Comparison of ENCODE assay signal across 10 mouse cellular contexts in genomic region chr1:119389771-119390500, GRCm38 (mm10). TPM values are rescaled to one million over a fixed set of nuclear protein-coding genes. Genes with fewer than 3 reads are reported as not detected.
A peak's percentile ranks its signal among the peaks of the same experiment; 100 is the strongest.
DNase-seq lines count a peak whose midpoint lies in the region; ATAC-seq and TF ChIP-seq lines count a peak whose summit lies in the region.
"Had no signal": no experiment of that assay in that cellular context is flagged by ENCODE, and none has a peak within 500 bp of the region (broad histone marks: within the 10 kb centered on the region; RNA-seq: fewer than 3 reads in every experiment).

No protein-coding gene starts in this region.

- 0 out of 2 replicates have a peak overlapping the region, but pooled peaks have one; percentile 63 for H3K4me3 ChIP-seq in E14TG2a.4 (replicated peaks; ENCODE audit: low read length)
- H3K4me3 ChIP-seq in forebrain, embryonic 14.5 days (ENCODE audit: low read depth, low read length) = no peak overlapping the region
- H3K4me3 ChIP-seq in hindbrain, embryonic 13.5 days = no peak overlapping the region
- H3K4me3 ChIP-seq in kidney, embryonic 15.5 days (replicated peaks) = no peak overlapping the region
- H3K4me3 ChIP-seq: megakaryocyte, embryonic 14.5 days had no signal

- H3K27ac ChIP-seq in forebrain, embryonic 14.5 days (ENCODE audit: low read depth, low read length) = peak overlapping the region; percentile 79; the same call in 1 of the 2 replicates
- peak overlapping the region; percentile 72; the same call in 1 of the 2 replicates for H3K27ac ChIP-seq in hindbrain, embryonic 13.5 days
- no peak overlapping the region for H3K27ac ChIP-seq in kidney, embryonic 15.5 days

- H3K36me3 ChIP-seq in E14TG2a.4 (ENCODE audit: insufficient read depth, low read length) = no peaks in the 10 kb centered on the region
- H3K36me3 ChIP-seq in forebrain, embryonic 14.5 days (ENCODE audit: control insufficient read depth, insufficient read depth, low read length) = no peaks in the 10 kb centered on the region
- H3K36me3 ChIP-seq in hindbrain, embryonic 13.5 days = no peaks in the 10 kb centered on the region
- no peaks in the 10 kb centered on the region for H3K36me3 ChIP-seq in kidney, embryonic 15.5 days

- no peaks in the 10 kb centered on the region for H3K27me3 ChIP-seq in E14TG2a.4 (ENCODE audit: insufficient read depth, low read length)
- no peaks in the 10 kb centered on the region for H3K27me3 ChIP-seq in forebrain, embryonic 14.5 days (replicated peaks; ENCODE audit: control insufficient read depth, insufficient read depth, low read length)
- H3K27me3 ChIP-seq in hindbrain, embryonic 13.5 days = no peaks in the 10 kb centered on the region
- peaks cover 11% of the 10 kb centered on the region for H3K27me3 ChIP-seq in kidney, embryonic 15.5 days

- no peak overlapping the region for H3K9ac ChIP-seq in forebrain, embryonic 14.5 days (ENCODE audit: low read length)
- no peak overlapping the region for H3K9ac ChIP-seq in hindbrain, embryonic 13.5 days
- no peak overlapping the region for H3K9ac ChIP-seq in kidney, embryonic 15.5 days

- H3K4me2 ChIP-seq in forebrain, embryonic 14.5 days (ENCODE audit: low read length) = no peak overlapping the region
- H3K4me2 ChIP-seq in hindbrain, embryonic 13.5 days = no peak overlapping the region
- no peak overlapping the region for H3K4me2 ChIP-seq in kidney, embryonic 15.5 days

- H3K9me3 ChIP-seq in E14TG2a.4 (ENCODE audit: low read length) = no peaks in the 10 kb centered on the region
- H3K9me3 ChIP-seq in forebrain, embryonic 14.5 days (replicated peaks; ENCODE audit: control insufficient read depth, low read length) = no peaks in the 10 kb centered on the region
- H3K9me3 ChIP-seq in hindbrain, embryonic 13.5 days = no peaks in the 10 kb centered on the region
- H3K9me3 ChIP-seq in kidney, embryonic 15.5 days (replicated peaks) = no peaks in the 10 kb centered on the region
- H3K9me3 ChIP-seq: megakaryocyte, embryonic 14.5 days had no signal

- DNase-seq in heart, adult 18-20 months = peak; percentile 25 to 48
- DNase-seq in heart, adult 8-10 months (ENCODE audit: low spot score) = no peak
- peak; percentile 65 for DNase-seq in forebrain, embryonic 14.5 days (ENCODE audit: low spot score)
- no peak for DNase-seq in cerebellum, postnatal 36 days
- DNase-seq in gastrocnemius, adult 18-20 months (ENCODE audit: low spot score) = no peak
- DNase-seq: lung, adult 18-20 months had no signal

- no peak for TF ChIP-seq CTCF in E14TG2a.4 (conservative IDR thresholded peaks at IDR 0.05; ENCODE audit: low read length)

- WGBS in forebrain, embryonic 14.5 days = 25% methylated on average over 7 of the region's 7 CpGs
- 35% methylated on average over 7 of the region's 7 CpGs for WGBS in hindbrain, embryonic 13.5 days
- WGBS in kidney, embryonic 15.5 days = 61% methylated on average over 7 of the region's 7 CpGs

- no peak for ATAC-seq in forebrain, embryonic 14.5 days
- no peak for ATAC-seq in hindbrain, embryonic 13.5 days (ENCODE audit: low FRiP score)
- no peak for ATAC-seq in kidney, embryonic 15.5 days (replicated peaks; ENCODE audit: low FRiP score)

- peaks cover 84% of the 10 kb centered on the region for H3K4me1 ChIP-seq in E14TG2a.4 (replicated peaks; ENCODE audit: low read depth, low read length)
- peaks cover 26% of the 10 kb centered on the region for H3K4me1 ChIP-seq in forebrain, embryonic 14.5 days (ENCODE audit: control insufficient read depth, insufficient read depth, low read length)
- peaks cover 30% of the 10 kb centered on the region for H3K4me1 ChIP-seq in hindbrain, embryonic 13.5 days (replicated peaks)
- peaks cover 10% of the 10 kb centered on the region for H3K4me1 ChIP-seq in kidney, embryonic 15.5 days
- H3K4me1 ChIP-seq: megakaryocyte, embryonic 14.5 days had no signal

RNA-seq across cellular contexts. Expression of gene Inhbb, which starts 32.1 kb away (rescaled TPM):
- total RNA-seq in heart, adult 18-20 months (2021) = 1 to 10 TPM; 1.2 to 1.4 TPM
- 1 to 10 TPM in 3 of 4 experiments, under 1 TPM in 1; 0.60 to 2.3 (median 1.1) TPM for total RNA-seq in heart, adult 8-10 months (2022)
- polyA plus RNA-seq in forebrain, embryonic 14.5 days (2014; fragmentation: Nextera tagmentation; extraction: Ambion mirVana) = 3.9 and 4.2 TPM in 2 replicates
- 2.2 and 2.7 TPM in 2 replicates for polyA plus RNA-seq in hindbrain, embryonic 13.5 days (2015; fragmentation: Nextera tagmentation; extraction: Ambion mirVana)
- 1 to 10 TPM in 1 of 2 experiments, under 1 TPM in 1; 0.82 to 1.7 TPM for total RNA-seq in gastrocnemius, adult 18-20 months (2021)
- 0.32 and 0.34 TPM in 2 replicates for polyA plus RNA-seq in kidney, embryonic 15.5 days (2015; fragmentation: Nextera tagmentation; extraction: Ambion mirVana)

Comparison
In these comparisons a context has a peak if more than half of its experiments do, and no peak if none do; other contexts are left out.
1. DNase-seq: peak in heart, adult 18-20 months (2 of 2) and forebrain, embryonic 14.5 days (single experiment); none in heart, adult 8-10 months (single experiment), cerebellum, postnatal 36 days (0 of 2) and gastrocnemius, adult 18-20 months (single experiment).